Mouse (Mus musculus): Measurements from ENCODE around the gene Pdik1l. TPM values are rescaled to one million over a fixed set of nuclear protein-coding genes. Genes with fewer than 3 reads are reported as not detected.
"Not testable (repeated sequence)": the region's sequence is repeated elsewhere in the genome, so short reads cannot be mapped to it uniquely, and the experiment has no call there.

Pdik1l gene
- polyA plus RNA-seq, 1 experiment from 2014 or later = 48.6 TPM

DNA sequence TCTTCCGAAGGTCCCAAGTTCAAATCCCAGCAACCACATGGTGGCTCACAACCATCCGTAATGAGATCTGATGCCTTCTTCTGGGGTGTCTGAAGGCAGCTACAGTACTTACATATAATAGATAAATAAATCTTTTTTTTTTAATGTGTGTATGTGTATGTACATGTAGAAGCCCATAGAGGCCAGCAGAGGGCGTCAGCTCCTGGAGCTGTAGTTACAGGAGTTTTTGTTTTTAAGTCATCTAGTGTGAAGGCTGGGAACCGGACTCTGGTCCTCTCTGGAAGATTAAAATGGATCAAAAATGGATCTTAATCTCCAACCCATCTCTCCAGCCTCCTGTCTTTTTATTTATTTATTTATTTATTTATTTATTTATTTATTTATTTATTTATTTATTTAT lies 8.4 kb upstream of the Pdik1l start:
- not testable (repeated sequence) for H3K27me3 ChIP-seq (ENCODE audit: control insufficient read depth, insufficient read depth, low read length); H3K4me1 ChIP-seq (ENCODE audit: control insufficient read depth, insufficient read depth, low read length); ATAC-seq (ENCODE audit: low FRiP score, low TSS enrichment); H3K4me2 ChIP-seq (ENCODE audit: low read length); H3K27ac ChIP-seq (replicated peaks; ENCODE audit: low read depth, low read length); H3K4me3 ChIP-seq (replicated peaks; ENCODE audit: low read depth, low read length); DNase-seq; H3K9me3 ChIP-seq (ENCODE audit: control insufficient read depth, low read length); H3K36me3 ChIP-seq (ENCODE audit: control insufficient read depth, insufficient read depth, low read length); H3K9ac ChIP-seq (replicated peaks; ENCODE audit: low read length)
- WGBS = 84% methylated on average over 4 of the region's 4 CpGs

DNA sequence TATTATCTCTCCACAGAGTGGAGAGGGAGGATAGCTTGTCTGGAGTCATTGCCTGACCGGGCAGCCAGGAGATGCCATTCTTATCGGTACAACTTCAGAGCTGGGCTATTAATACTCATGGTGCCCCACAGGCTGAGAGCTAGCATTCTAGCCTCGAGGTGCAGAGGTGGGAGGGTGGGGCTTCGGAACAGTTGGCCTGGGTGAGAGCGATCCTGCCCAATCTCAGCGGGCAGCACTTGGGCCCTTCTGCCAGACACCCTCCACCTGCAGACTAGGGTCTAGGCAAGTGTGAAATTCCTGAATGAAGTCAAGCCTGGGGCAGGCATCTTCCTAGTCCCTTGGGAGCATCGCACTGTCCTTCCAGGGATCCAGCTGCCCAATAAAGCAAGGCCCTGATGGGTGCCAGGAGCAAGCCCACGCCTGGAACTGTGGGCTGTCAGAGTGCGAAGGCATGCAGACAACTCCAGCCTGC lies 6.0 kb upstream of the Pdik1l start:
- Histone ChIP-seq H3K9ac (replicated peaks; ENCODE audit: low read length) (no peak overlapping the region), H3K4me2 (ENCODE audit: low read length) (no peak overlapping the region), H3K4me3 (replicated peaks; ENCODE audit: low read depth, low read length) (no peak overlapping the region), H3K27ac (replicated peaks; ENCODE audit: low read depth, low read length) (no peak overlapping the region), H3K9me3 (ENCODE audit: control insufficient read depth, low read length) (no peaks in the 10 kb centered on the region), H3K4me1 (ENCODE audit: control insufficient read depth, insufficient read depth, low read length) (peaks cover 2% of the 10 kb centered on the region; the same call in 1 of the 2 replicates), H3K36me3 (ENCODE audit: control insufficient read depth, insufficient read depth, low read length) (no peaks in the 10 kb centered on the region), H3K27me3 (ENCODE audit: control insufficient read depth, insufficient read depth, low read length) (no peaks in the 10 kb centered on the region)
- WGBS = 81% methylated on average over 9 of the region's 9 CpGs
- ATAC-seq (ENCODE audit: low FRiP score, low TSS enrichment) (no peak), DNase-seq (no peak)

DNA sequence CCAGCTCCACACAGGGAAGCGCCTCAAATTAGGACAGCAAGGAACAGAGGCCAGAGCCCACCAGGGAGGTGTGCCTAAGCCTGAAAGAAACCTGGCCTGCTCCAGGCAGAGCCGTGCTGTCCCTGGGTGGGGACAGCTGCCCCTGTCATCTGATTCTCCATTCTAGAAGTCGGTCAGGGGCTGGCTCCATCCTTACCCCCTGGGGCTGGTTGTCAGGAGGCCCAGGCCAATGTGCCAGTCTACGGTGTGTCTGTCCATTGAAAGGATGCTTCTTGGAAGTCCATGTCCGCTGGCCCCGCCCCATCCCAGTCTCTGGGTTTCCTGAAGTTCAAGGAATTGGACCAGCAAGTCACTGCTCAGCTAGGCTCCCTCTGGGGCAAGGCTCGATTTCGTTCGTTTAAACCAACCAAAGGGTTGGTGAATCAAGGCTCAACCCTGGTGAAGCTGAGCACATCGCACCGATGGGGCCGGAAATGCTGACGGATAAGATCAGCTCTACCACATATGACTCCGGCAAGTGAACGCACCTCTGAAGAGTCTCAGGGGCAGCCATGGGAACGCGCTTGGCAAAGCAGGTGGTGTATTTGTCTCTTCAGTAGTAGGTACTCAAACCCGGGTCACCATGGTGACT lies 5.5 kb upstream of the Pdik1l start:
- 72% methylated on average over 18 of the region's 18 CpGs for WGBS
- H3K9ac ChIP-seq (replicated peaks; ENCODE audit: low read length) = no peak overlapping the region
- peaks cover 8% of the 10 kb centered on the region; the same call in 1 of the 2 replicates for H3K4me1 ChIP-seq (ENCODE audit: control insufficient read depth, insufficient read depth, low read length)
- H3K27me3 ChIP-seq (ENCODE audit: control insufficient read depth, insufficient read depth, low read length) = no peaks in the 10 kb centered on the region
- no peaks in the 10 kb centered on the region for H3K9me3 ChIP-seq (ENCODE audit: control insufficient read depth, low read length)
- H3K4me3 ChIP-seq (replicated peaks; ENCODE audit: low read depth, low read length) = no peak overlapping the region
- no peak overlapping the region for H3K27ac ChIP-seq (replicated peaks; ENCODE audit: low read depth, low read length)
- no peak overlapping the region for H3K4me2 ChIP-seq (ENCODE audit: low read length)
- H3K36me3 ChIP-seq (ENCODE audit: control insufficient read depth, insufficient read depth, low read length) = no peaks in the 10 kb centered on the region
- no peak for ATAC-seq (ENCODE audit: low FRiP score, low TSS enrichment)
- DNase-seq = no peak

DNA sequence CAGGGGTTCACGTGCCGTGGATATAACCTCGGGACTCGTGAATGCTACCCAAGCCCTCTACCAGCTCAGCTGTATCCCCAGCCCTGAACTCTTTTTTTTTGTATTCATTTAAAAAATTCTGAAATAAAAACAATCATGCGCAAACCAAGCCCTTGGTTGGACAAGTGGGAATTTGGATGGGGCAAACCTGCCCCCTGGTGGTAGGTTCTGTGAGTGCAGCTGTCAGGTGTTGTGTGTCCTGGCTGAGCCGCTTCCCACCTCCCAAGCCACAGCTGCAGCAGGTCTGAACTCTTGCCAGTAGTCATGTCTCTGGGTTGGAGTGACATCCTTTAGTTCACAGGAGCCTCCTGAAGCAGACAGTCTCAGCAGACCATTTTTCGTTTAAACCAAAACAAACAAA lies 4.4 kb upstream of the Pdik1l start:
- H3K27me3 ChIP-seq (ENCODE audit: control insufficient read depth, insufficient read depth, low read length) = no peaks in the 10 kb centered on the region
- 20% methylated on average over 7 of the region's 7 CpGs for WGBS
- ATAC-seq (ENCODE audit: low FRiP score, low TSS enrichment) = no peak
- no peak overlapping the region for H3K27ac ChIP-seq (replicated peaks; ENCODE audit: low read depth, low read length)
- no peak overlapping the region for H3K9ac ChIP-seq (replicated peaks; ENCODE audit: low read length)
- H3K4me1 ChIP-seq (ENCODE audit: control insufficient read depth, insufficient read depth, low read length) = peaks cover 11% of the 10 kb centered on the region; the same call in 1 of the 2 replicates
- no peak overlapping the region for H3K4me3 ChIP-seq (replicated peaks; ENCODE audit: low read depth, low read length)
- no peaks in the 10 kb centered on the region for H3K36me3 ChIP-seq (ENCODE audit: control insufficient read depth, insufficient read depth, low read length)
- no peak overlapping the region for H3K4me2 ChIP-seq (ENCODE audit: low read length)
- peak; percentile 87 for DNase-seq
- no peaks in the 10 kb centered on the region for H3K9me3 ChIP-seq (ENCODE audit: control insufficient read depth, low read length)

DNA sequence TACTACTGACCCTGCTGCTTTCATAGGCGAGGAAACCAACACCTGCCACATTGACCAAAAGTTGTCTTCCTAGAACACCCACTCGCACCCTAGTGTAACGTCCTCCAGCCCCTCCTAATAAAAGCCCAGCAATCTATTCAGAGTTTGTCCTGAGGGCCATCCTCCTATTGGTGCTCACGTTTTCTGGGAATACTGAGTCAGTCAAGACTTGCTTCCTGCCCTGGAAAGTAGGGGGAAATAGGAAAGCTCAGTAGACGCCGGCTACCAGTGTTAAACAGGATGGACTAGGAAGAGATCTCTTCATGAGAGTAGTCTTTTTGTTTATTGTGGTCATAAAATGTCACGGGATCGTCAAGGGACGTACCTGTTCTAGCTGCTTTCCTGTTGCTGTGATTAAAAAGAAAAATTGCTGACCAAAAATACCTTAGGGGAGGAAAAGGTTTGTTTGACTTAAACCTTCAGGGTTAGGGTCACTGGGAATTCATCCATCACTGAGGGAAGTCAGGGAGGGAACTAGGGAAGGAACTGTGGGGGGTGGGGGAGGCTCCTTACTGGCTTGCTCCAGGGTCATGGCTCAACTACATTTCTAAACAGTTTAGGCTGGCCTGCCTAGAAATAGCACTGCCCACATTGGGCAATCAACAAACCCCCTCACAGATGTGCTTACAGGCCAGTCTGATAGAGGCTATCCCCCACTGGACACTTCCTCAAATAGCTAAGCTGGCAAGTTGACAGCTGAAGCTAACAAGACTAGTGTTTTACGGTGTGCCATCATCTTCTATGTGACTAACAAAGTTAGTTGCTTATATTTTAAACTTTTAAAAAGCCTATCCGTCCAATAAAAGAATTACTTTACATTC lies 932 bp upstream of the Pdik1l start:
- Histone ChIP-seq H3K4me1 (ENCODE audit: control insufficient read depth, insufficient read depth, low read length) (peaks cover 21% of the 10 kb centered on the region), H3K4me3 (replicated peaks; ENCODE audit: low read depth, low read length) (peak overlapping the region; percentile 100), H3K4me2 (ENCODE audit: low read length) (peak overlapping the region; percentile 88), H3K9me3 (ENCODE audit: control insufficient read depth, low read length) (no peaks in the 10 kb centered on the region), H3K36me3 (ENCODE audit: control insufficient read depth, insufficient read depth, low read length) (peaks cover 9% of the 10 kb centered on the region), H3K27ac (replicated peaks; ENCODE audit: low read depth, low read length) (peak overlapping the region; percentile 100), H3K27me3 (ENCODE audit: control insufficient read depth, insufficient read depth, low read length) (no peaks in the 10 kb centered on the region), H3K9ac (replicated peaks; ENCODE audit: low read length) (peak overlapping the region; percentile 99)
- ATAC-seq (ENCODE audit: low FRiP score, low TSS enrichment) (no peak), DNase-seq (no peak)
- whole genome bisulfite sequencing = 52% methylated on average over 11 of the region's 11 CpGs

DNA sequence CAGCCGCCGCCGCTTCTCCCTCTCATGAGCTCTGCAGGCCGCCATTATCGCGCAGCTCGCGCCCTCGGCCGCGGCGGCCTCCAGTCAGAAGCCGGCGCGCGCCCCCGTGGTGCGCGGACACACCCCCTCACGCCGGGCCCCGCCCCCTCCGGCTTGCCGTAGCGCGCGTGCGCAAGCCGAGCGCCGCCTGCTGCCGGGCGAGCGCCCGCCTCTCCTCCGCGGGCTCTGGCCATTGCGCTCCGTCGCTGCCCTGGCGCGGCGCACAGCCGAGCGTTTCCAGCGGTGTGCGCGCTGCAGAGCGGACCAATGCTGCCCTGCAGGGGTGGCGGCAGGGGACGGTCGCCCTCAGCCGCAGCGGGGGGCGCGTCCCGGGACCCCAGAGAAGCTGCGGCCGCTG lies 529 bp downstream of the Pdik1l start:
- DNase-seq = peak; percentile 99
- Histone ChIP-seq H3K4me2 (ENCODE audit: low read length) (peak overlapping the region; percentile 90), H3K9ac (replicated peaks; ENCODE audit: low read length) (peak overlapping the region; percentile 99), H3K4me1 (ENCODE audit: control insufficient read depth, insufficient read depth, low read length) (peaks cover 21% of the 10 kb centered on the region), H3K4me3 (replicated peaks; ENCODE audit: low read depth, low read length) (peak overlapping the region; percentile 100), H3K27me3 (ENCODE audit: control insufficient read depth, insufficient read depth, low read length) (no peaks in the 10 kb centered on the region), H3K9me3 (ENCODE audit: control insufficient read depth, low read length) (no peaks in the 10 kb centered on the region), H3K36me3 (ENCODE audit: control insufficient read depth, insufficient read depth, low read length) (peaks cover 18% of the 10 kb centered on the region), H3K27ac (replicated peaks; ENCODE audit: low read depth, low read length) (peak overlapping the region; percentile 100)
- WGBS = under 1% methylated on average over 55 of the region's 59 CpGs
- ATAC-seq (ENCODE audit: low FRiP score, low TSS enrichment) = peak; percentile 94

DNA sequence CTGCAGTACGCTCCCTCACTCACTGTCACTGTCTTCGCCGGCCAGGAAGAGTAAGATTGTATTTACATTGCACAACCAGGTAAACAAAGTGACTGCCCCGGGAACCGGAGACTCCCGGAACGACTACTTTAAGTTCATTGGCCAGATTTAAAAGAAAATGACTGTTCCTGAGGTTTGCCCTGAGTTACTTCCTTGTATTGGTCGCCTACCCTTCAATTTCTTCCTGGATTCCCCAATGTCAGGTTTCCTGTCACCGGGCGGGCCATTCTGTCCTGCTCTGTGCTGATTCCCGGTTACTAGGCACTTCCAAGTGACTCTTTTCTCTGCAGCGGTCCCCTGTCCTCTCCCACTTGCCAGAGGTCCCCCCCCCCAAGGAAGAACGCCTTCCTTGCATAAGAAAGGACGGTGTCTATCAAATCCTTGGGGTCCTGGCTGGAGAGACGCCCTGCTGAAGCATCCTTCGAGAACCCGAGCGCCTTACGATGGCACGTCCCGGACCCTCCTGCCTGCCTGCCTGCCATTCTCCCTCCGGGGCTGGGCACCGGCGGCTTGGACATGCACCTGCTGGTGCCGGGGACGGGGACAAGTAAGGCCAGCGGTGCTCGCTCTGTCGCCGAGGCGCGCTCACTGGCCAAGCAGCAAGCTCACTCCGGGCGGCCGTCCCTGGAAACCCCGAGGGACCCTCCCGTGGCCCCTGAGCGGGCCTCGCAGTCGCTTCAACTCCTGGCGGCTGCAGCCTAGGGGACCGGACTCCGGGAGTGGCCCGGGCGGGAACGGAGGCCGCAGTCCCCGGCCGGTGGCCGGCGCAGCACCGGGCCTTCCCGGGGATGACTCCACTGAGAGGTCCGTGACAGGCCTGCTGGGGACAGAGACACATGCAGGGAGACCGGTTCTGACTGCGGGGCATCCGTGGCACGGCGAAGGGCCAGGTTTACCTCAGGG lies 1.2 kb downstream of the Pdik1l start:
- H3K9ac ChIP-seq (replicated peaks; ENCODE audit: low read length) = peak overlapping the region; percentile 99
- H3K9me3 ChIP-seq (ENCODE audit: control insufficient read depth, low read length) = no peaks in the 10 kb centered on the region
- peak overlapping the region; percentile 100 for H3K4me3 ChIP-seq (replicated peaks; ENCODE audit: low read depth, low read length)
- 4% methylated on average over 59 of the region's 59 CpGs for WGBS
- peaks cover 25% of the 10 kb centered on the region for H3K36me3 ChIP-seq (ENCODE audit: control insufficient read depth, insufficient read depth, low read length)
- peaks cover 21% of the 10 kb centered on the region for H3K4me1 ChIP-seq (ENCODE audit: control insufficient read depth, insufficient read depth, low read length)
- H3K4me2 ChIP-seq (ENCODE audit: low read length) = peak overlapping the region; percentile 90
- no peaks in the 10 kb centered on the region for H3K27me3 ChIP-seq (ENCODE audit: control insufficient read depth, insufficient read depth, low read length)
- ATAC-seq (ENCODE audit: low FRiP score, low TSS enrichment) (peak; percentile 28), DNase-seq (peak; percentile 57)
- H3K27ac ChIP-seq (replicated peaks; ENCODE audit: low read depth, low read length) = peak overlapping the region; percentile 100

DNA sequence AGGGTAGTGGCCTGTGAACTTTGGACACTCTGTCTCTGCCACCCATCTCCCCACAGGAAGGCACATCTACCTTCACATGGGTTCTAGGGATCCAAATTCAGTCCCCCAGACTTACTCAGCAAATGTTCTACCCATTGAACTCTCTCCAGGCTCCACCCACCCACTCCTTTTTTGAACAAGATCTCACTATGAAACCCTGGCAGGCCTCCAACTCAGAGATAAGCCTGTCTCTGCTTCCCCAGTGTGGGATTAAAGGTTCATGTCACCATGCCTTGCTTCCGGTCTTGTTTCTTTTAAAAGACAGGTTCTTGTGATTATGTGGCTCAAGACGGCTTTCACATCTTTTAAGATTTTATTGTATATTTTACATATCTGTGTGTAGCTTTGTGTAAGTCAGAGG lies 2.8 kb downstream of the Pdik1l start:
- ATAC-seq (ENCODE audit: low FRiP score, low TSS enrichment) (no peak), DNase-seq (no peak)
- peaks cover 21% of the 10 kb centered on the region for H3K4me1 ChIP-seq (ENCODE audit: control insufficient read depth, insufficient read depth, low read length)
- no peak overlapping the region for H3K4me3 ChIP-seq (replicated peaks; ENCODE audit: low read depth, low read length)
- no peak overlapping the region for H3K27ac ChIP-seq (replicated peaks; ENCODE audit: low read depth, low read length)
- H3K4me2 ChIP-seq (ENCODE audit: low read length) = no peak overlapping the region
- no peaks in the 10 kb centered on the region for H3K9me3 ChIP-seq (ENCODE audit: control insufficient read depth, low read length)
- H3K27me3 ChIP-seq (ENCODE audit: control insufficient read depth, insufficient read depth, low read length) = no peaks in the 10 kb centered on the region
- WGBS = 88% methylated on average over 2 of the region's 2 CpGs
- peaks cover 39% of the 10 kb centered on the region for H3K36me3 ChIP-seq (ENCODE audit: control insufficient read depth, insufficient read depth, low read length)
- H3K9ac ChIP-seq (replicated peaks; ENCODE audit: low read length) = no peak overlapping the region

Data from midbrain, embryonic 14.5 days (tissue).